Mouse (Mus musculus) regulatory T cell (primary cell): ENCODE results near the gene 4930524J08Rik.

Experiments used
- in situ Hi-C: fragments of 300-600 bp; cut with MboI, MseI; formaldehyde crosslinking; loops from one replicate; pipeline ENCODE4 v1.15.1; 2025; ENCODE audit warnings: high pct_unique_total_duplicates

Gene 4930524J08Rik

GRCm38 (mm10) chr5:99978699-99979442, at the start of gene 4930524J08Rik, which contains the start of gene Hnrnpd:
TSS of gene 4930524J08Rik (plus strand) at chr5:99979061.
TSS of gene Hnrnpd (minus strand) at chr5:99978938.
- in situ Hi-C loops = no loop called here

DNA sequence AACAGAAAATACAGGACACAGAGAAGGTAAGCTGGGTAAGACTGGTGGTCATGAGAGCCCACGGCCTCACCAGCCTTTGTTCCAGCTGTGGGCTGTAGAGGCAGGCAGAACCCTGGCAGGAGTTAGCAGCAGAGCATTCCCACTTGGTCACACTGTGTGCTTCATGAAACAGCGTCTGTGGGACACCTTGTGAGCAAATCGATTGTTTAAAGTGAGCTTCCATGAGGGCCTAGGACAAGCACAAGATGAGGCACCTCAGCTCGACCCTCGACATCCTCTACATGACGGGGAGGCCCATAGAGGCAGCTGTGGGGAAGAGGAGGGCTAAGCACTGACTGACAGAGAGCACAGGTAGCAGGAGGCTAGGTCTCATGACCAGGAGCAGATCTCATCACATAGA, 47.0 kb upstream of the 4930524J08Rik start:
- in situ Hi-C loops = no loop called here

- in situ Hi-C loops = no loop called here
Observed at GRCm38 (mm10) chr5:99939440-99939839, 39.4 kb upstream of the 4930524J08Rik start.

DNA sequence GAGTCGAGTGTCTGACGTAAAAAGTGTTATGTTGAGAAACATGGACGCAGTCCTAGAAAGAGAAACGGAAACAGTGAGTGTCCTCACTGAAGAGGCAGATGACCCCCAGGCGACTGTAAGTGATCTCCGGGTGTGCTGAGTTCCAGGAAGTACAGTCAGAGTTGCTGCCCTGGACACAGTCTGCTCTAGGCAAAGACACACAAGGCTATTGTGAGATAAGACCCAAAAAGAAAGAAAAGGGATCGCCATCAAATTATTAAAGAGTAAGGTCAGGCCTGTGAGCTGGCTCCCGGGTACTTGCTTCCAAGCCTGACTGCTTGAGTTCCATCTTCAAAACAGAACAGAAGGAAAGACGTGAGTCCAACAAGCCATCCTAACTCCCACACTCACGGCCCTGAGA, 37.6 kb upstream of the 4930524J08Rik start:
- in situ Hi-C loops = no loop called here

GRCm38 (mm10) chr5:99941776-99942502, 36.9 kb upstream of the 4930524J08Rik start:
- in situ Hi-C loops = no loop called here

- in situ Hi-C loops = no loop called here
Observed at GRCm38 (mm10) chr5:99952513-99952912, 26.3 kb upstream of the 4930524J08Rik start.

GRCm38 (mm10) chr5:99953883-99954282, 25.0 kb upstream of the 4930524J08Rik start:
- in situ Hi-C loops = no loop called here

GRCm38 (mm10) chr5:99958666-99959065, 20.2 kb upstream of the 4930524J08Rik start:
- in situ Hi-C loops = no loop called here

DNA sequence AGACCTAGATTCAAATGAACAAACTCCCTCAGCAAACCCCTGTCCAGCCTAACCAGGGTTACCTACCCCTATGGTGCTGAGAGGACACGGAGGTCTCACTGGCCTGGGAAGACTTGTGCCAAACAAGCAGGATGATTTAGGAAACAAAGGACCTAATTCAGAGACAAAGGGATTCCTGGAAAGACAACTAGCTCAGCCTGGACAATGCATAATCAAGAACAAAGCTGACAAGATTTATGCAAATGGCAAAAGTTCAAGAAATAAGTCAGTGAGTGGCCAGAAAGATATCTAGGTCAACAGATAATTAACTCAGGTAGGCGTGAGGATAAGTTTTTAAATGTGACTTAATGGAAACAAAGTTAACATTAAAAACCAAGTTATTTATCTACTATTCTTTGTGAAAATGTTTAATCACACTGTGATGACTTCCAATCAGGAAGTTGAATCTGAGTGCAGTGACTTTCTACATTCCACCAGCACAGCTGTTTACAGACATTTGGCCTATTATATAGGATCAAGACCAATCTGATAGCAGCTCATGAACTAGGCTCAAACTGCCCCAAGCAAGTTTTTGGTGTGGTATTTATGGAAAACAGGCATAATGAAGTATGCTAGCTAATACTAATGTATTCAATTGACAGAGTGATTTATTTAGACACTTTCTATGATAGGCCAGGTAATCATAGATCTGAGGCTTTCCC, 19.5 kb upstream of the 4930524J08Rik start:
- in situ Hi-C loops = no loop called here

- in situ Hi-C loops = no loop called here
Observed at GRCm38 (mm10) chr5:99959960-99960359, 18.9 kb upstream of the 4930524J08Rik start.

GRCm38 (mm10) chr5:99973941-99974340, 4.9 kb upstream of the 4930524J08Rik start:
- in situ Hi-C loops = loop anchor here (5.0 kb wide), 1 partner anchor 448 kb away; no protein-coding TSS in a partner anchor

DNA sequence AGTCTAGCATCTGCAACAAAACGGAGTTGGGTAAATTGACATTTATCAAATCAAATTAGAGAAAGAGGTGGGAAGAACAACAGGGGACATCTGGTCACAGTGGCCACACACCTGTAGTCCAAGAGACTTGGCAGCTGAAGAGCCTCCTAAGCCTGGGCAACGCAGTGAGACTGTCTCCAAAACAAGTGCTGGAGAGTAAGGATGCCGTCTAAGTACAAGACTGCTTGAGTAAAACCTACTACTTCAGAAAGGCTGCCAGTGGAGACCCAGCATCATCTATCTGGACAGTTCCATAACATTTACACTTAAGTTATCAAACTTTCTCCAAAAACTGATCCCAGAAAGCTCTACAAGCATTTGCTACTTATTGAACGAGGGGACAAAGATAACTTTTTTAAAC, 3.8 kb upstream of the 4930524J08Rik start:
- in situ Hi-C loops = no loop called here

- in situ Hi-C loops = no loop called here
Observed at GRCm38 (mm10) chr5:99975776-99976175, 3.1 kb upstream of the 4930524J08Rik start.

- in situ Hi-C loops = no loop called here
Observed at GRCm38 (mm10) chr5:99976334-99976955, 2.4 kb upstream of the 4930524J08Rik start.

GRCm38 (mm10) chr5:99977516-99978301, 1.2 kb upstream of the 4930524J08Rik start:
- in situ Hi-C loops = no loop called here

DNA sequence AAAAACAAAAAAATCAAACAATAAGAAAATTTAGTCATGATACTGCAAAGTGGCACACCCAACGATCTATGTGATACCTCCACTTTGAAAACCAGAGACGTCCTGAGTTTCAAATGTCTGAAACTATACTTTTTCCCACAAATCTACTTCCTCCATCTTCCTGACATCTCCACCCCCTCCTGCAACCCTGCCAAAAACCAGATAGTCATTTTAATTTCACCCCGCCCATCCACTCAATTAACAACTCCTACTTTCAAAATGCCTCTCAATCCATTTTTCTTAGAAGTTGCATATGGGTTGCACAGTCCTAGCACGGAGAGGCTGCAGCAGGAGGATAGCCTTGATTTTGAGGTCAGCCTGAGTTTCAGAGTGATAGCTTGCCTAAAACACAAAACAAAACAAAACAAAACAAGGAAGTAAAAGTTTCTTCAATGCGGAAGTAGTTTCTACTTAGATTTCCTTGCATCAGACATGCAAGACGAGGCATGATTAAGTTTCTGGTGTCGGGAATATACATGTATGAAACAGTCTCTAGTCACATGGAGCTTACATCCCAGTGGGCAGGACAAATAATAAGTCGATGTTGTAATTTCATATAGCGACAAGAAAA, 4.7 kb downstream of the 4930524J08Rik start:
- in situ Hi-C loops = loop anchor here (5.0 kb wide), 1 partner anchor 59 kb away; no protein-coding TSS in a partner anchor

DNA sequence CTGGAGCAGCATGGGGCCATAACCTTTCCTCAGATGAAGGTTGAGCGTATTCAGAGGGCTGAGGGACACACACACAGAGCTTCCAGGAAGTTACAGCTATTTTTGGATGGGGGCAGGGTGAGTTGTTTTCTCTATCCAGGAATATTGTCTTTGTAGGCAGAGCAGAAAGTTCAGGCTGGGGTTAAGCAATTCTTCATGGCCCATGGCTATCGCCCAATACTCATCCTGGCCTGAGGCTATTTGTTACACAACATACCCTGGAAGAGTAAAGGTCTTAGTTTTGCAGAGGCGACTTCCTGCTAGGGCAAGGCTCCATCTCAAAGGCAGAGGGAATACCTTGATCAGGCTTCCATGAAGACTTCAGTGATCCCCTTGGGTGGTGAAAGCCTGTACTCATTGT, 15.3 kb downstream of the 4930524J08Rik start:
- in situ Hi-C loops = no loop called here

DNA sequence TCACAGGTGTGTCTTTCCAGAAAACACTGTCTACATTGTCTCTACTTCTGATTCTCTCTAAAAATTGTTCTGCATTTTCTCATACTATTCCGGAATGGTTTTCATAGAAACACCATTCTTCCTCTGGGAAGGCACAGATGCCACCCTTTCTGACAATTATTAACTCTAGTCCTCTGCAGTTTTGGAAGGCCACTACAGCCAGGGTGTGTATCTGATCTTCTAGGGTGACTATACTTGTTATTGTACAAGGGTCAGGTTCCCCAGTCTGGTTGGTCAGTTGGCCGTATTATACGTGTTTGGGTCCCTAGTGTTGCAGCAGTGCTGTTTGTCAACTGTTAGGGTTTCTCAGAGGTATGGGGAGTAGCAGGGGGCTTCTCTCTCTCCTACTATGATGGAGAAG, 15.8 kb downstream of the 4930524J08Rik start:
- in situ Hi-C loops = no loop called here

DNA sequence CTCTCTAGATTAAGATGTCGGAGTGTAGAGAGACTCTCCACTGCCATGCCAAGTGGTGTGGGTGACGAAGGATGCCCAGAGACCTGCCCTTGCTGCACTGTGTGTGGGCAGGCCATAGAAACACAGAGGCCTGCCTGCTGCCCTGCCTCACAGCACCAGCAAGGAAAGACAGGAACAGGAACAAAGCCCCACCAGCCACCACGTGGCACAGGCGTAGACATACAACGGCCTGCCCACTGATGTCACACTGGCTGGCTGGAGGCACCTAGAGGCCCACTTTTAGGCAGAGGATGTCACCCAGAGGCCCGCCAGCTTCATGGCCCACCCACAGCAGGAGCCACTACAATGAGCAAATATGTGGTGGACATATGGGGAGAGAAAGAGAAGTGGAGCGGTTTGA, 21.2 kb downstream of the 4930524J08Rik start:
- in situ Hi-C loops = no loop called here

GRCm38 (mm10) chr5:100000500-100000899, 21.6 kb downstream of the 4930524J08Rik start:
- in situ Hi-C loops = no loop called here
